Comparison of ENCODE assay signal across 9 mouse cellular contexts in genomic region chr4:147959881-147960831, GRCm38 (mm10). TPM values are rescaled to one million over a fixed set of nuclear protein-coding genes. Genes with fewer than 3 reads are reported as not detected.
A peak's percentile ranks its signal among the peaks of the same experiment; 100 is the strongest.
DNase-seq lines count a peak whose midpoint lies in the region; ATAC-seq lines count a peak whose summit lies in the region.
"Had no signal": no experiment of that assay in that cellular context is flagged by ENCODE, and none has a peak within 500 bp of the region (broad histone marks: within the 10 kb centered on the region; RNA-seq: fewer than 3 reads in every experiment).

No protein-coding gene starts in this region.

- H3K4me1 ChIP-seq in intestine, embryonic 15.5 days (replicated peaks), result no peaks in the 10 kb centered on the region
- no peaks in the 10 kb centered on the region for H3K4me1 ChIP-seq in liver, embryonic 13.5 days (replicated peaks)
- H3K4me1 ChIP-seq: stomach, embryonic 15.5 days had no signal

- WGBS in intestine, embryonic 15.5 days, result 44% methylated on average over 6 of the region's 6 CpGs
- 26% methylated on average over 6 of the region's 6 CpGs for WGBS in liver, embryonic 13.5 days (ENCODE audit: insufficient replicate concordance)

- no peak overlapping the region for H3K4me2 ChIP-seq in intestine, embryonic 15.5 days (replicated peaks)
- no peak overlapping the region for H3K4me2 ChIP-seq in liver, embryonic 13.5 days
- H3K4me2 ChIP-seq: stomach, embryonic 15.5 days had no signal

- H3K27me3 ChIP-seq in intestine, embryonic 15.5 days (replicated peaks), result no peaks in the 10 kb centered on the region
- H3K27me3 ChIP-seq in liver, embryonic 13.5 days, result no peaks in the 10 kb centered on the region
- H3K27me3 ChIP-seq: stomach, embryonic 15.5 days had no signal

- H3K4me3 ChIP-seq in intestine, embryonic 15.5 days (replicated peaks), result no peak overlapping the region
- H3K4me3 ChIP-seq in liver, embryonic 13.5 days (replicated peaks), result no peak overlapping the region
- H3K4me3 ChIP-seq: stomach, embryonic 15.5 days had no signal

- ATAC-seq in intestine, embryonic 15.5 days, result peak; percentile 65
- ATAC-seq in liver, embryonic 13.5 days (ENCODE audit: low read depth), result peak; percentile 66

- DNase-seq in urinary bladder, postnatal 25 days (ENCODE audit: low spot score), result peak; percentile 47
- no peak for DNase-seq in urinary bladder, postnatal 4 days (ENCODE audit: low spot score in 2 of 2)
- DNase-seq in c-Kit-positive CD71-positive TER-119-positive erythroid progenitor cells, embryonic 14.5 days (ENCODE audit: low spot score), result peak; percentile 70
- DNase-seq in frontal cortex, postnatal 25 days (ENCODE audit: low spot score in 2 of 2), result peak; percentile 46 to 52
- peak; percentile 52 for DNase-seq in liver, embryonic 13.5 days
- peak; percentile 67 for DNase-seq in neural tube, embryonic 10.5 days (ENCODE audit: extremely low spot score, low spot score)
- DNase-seq in thymus, postnatal 36 days, result peak; percentile 57

- H3K27ac ChIP-seq in intestine, embryonic 15.5 days, result no peak overlapping the region
- no peak overlapping the region for H3K27ac ChIP-seq in liver, embryonic 13.5 days
- H3K27ac ChIP-seq: stomach, embryonic 15.5 days had no signal

- no peaks in the 10 kb centered on the region for H3K9me3 ChIP-seq in intestine, embryonic 15.5 days
- no peaks in the 10 kb centered on the region for H3K9me3 ChIP-seq in liver, embryonic 13.5 days (replicated peaks)
- H3K9me3 ChIP-seq: stomach, embryonic 15.5 days had no signal

- no peak overlapping the region for H3K9ac ChIP-seq in intestine, embryonic 15.5 days
- H3K9ac ChIP-seq in liver, embryonic 13.5 days, result no peak overlapping the region
- H3K9ac ChIP-seq: stomach, embryonic 15.5 days had no signal

- H3K36me3 ChIP-seq in intestine, embryonic 15.5 days, result no peaks in the 10 kb centered on the region
- H3K36me3 ChIP-seq in liver, embryonic 13.5 days, result no peaks in the 10 kb centered on the region
- H3K36me3 ChIP-seq: stomach, embryonic 15.5 days had no signal

RNA-seq across cellular contexts. Expression of gene 2510039O18Rik, which starts 19.5 kb away (rescaled TPM):
- 17.5 and 18.4 TPM in 2 replicates for polyA plus RNA-seq in intestine, embryonic 15.5 days (2015; fragmentation: Nextera tagmentation; extraction: Ambion mirVana)
- polyA plus RNA-seq in liver, embryonic 13.5 days (2015; fragmentation: Nextera tagmentation; extraction: Ambion mirVana), result 6.8 and 7.1 TPM in 2 replicates

RNA-seq across cellular contexts. Expression of gene Plod1, which starts 23.6 kb away (rescaled TPM):
- polyA plus RNA-seq in intestine, embryonic 15.5 days (2015; fragmentation: Nextera tagmentation; extraction: Ambion mirVana), result 38.0 and 38.8 TPM in 2 replicates
- 24.9 and 28.3 TPM in 2 replicates for polyA plus RNA-seq in liver, embryonic 13.5 days (2015; fragmentation: Nextera tagmentation; extraction: Ambion mirVana)

RNA-seq across cellular contexts. Expression of gene Nppb, which starts 25.4 kb away (rescaled TPM):
- polyA plus RNA-seq in intestine, embryonic 15.5 days (2015; fragmentation: Nextera tagmentation; extraction: Ambion mirVana), result not detected in 2 replicates
- polyA plus RNA-seq in liver, embryonic 13.5 days (2015; fragmentation: Nextera tagmentation; extraction: Ambion mirVana), result 0.38 TPM in 1 of 2 replicates, not detected in the other
- polyA plus RNA-seq: stomach, embryonic 15.5 days had no signal

RNA-seq across cellular contexts. Expression of gene Nppa, which starts 40.4 kb away (rescaled TPM):
- 0.21 TPM in 1 of 2 replicates, not detected in the other for polyA plus RNA-seq in intestine, embryonic 15.5 days (2015; fragmentation: Nextera tagmentation; extraction: Ambion mirVana)
- polyA plus RNA-seq in liver, embryonic 13.5 days (2015; fragmentation: Nextera tagmentation; extraction: Ambion mirVana), result 0.48 and 5.6 TPM in 2 replicates

RNA-seq across cellular contexts. Expression of gene Mfn2, which starts 55.7 kb away (rescaled TPM):
- 42.4 and 42.5 TPM in 2 replicates for polyA plus RNA-seq in intestine, embryonic 15.5 days (2015; fragmentation: Nextera tagmentation; extraction: Ambion mirVana)
- 17.7 and 21.0 TPM in 2 replicates for polyA plus RNA-seq in liver, embryonic 13.5 days (2015; fragmentation: Nextera tagmentation; extraction: Ambion mirVana)

Comparison
In these comparisons a context has a peak if more than half of its experiments do, and no peak if none do; other contexts are left out.
1. DNase-seq: peak in urinary bladder, postnatal 25 days (single experiment), c-Kit-positive CD71-positive TER-119-positive erythroid progenitor cells, embryonic 14.5 days (single experiment), frontal cortex, postnatal 25 days (2 of 2), liver, embryonic 13.5 days (single experiment), neural tube, embryonic 10.5 days (single experiment) and thymus, postnatal 36 days (2 of 2); none in urinary bladder, postnatal 4 days (0 of 2).